Mouse (Mus musculus): ENCODE results near the gene Sumo1.

The Sumo1 gene

DNA sequence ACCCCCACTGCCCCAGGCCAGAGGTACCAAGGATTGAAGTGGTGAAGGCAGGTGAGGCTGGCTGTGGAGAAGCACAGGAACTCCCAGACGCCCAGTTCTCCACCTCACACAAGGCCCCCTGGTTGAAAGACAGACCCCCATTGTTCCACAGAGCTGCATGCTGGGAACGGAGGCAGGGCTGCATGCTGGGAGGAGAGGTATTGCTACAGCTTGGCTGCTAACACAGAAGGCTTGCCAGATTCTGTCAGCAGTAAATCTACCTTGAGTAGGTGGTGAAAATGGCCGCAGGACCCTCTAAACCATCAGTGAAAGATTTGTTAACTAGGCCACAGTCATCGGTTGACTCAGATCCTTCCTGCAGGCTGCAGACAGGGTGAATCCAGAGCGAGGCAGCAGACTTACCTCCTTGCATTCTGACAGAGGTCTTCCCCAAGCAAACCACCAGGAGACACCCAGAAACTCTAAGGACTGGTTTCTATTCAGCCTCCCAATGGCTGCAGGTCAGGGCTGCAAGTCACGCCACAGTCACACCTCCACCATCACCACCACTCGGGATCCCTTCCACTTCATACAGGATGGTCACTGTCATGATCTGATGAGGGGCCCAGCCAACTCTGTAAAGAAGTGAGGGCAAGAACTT is 121.5 kb downstream of the Sumo1 start:
- no peak for DNase-seq (ENCODE audit: low read depth)

DNA sequence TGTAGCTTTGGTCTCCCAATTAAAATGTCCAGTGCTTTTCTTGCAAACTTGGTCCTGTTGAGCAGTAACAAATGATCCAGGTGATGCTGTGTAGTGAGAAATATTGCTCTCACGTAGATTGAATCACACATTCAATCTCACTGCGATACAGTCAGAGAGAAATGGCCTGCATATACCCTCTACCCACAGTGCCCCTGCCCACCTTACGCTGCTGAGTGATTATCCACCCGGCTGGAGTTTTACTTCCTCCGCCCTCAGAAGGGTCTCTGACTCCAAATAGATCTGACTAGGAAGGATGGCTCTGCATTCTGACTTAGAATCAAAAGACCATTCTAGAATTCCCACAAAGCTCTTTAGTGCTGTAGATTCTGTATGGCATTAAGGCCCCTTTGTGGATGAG is 122.1 kb downstream of the Sumo1 start:
- no peak for DNase-seq (ENCODE audit: low read depth)

DNA sequence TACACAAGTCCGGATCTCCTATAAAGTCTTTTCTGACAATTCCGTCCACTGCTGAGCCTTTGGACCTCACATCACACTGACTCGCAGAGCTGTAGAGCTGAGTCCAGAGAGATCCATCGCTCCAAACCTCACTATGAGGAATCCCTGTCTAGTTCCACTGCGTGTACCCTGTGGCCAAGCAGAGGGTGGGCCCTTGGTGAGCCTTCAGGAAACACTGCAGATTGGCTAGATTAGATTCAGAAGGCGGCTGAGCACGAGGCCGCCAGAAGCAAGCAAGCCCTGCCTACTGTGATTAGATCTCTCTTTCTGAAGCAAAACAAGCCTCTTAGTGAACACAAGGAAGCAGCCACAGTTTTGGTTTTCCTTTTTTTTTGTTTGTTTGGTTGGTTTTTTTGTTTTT is 126.7 kb downstream of the Sumo1 start:
- DNase-seq (ENCODE audit: low read depth) = no peak

DNA sequence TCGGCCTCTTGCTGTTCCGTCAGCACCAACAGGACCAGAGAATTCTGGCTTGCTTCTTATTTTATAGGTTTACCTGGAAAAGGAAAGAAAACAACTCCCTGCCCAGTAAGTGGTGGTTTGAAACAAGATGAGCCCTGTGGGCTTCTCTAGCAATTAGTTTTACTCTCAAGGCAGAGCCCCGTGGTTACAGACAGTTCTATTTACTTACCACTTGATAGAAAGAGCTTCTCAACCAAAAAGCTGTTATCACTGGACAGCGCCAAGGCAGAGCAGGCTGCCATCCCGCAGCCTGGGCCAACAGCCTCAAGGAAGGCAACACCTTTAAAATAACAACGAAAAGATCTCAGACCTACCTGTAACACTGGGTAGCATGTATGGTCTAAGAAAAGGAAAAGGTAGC is 128.4 kb downstream of the Sumo1 start:
- no peak for DNase-seq (ENCODE audit: low read depth)

DNA sequence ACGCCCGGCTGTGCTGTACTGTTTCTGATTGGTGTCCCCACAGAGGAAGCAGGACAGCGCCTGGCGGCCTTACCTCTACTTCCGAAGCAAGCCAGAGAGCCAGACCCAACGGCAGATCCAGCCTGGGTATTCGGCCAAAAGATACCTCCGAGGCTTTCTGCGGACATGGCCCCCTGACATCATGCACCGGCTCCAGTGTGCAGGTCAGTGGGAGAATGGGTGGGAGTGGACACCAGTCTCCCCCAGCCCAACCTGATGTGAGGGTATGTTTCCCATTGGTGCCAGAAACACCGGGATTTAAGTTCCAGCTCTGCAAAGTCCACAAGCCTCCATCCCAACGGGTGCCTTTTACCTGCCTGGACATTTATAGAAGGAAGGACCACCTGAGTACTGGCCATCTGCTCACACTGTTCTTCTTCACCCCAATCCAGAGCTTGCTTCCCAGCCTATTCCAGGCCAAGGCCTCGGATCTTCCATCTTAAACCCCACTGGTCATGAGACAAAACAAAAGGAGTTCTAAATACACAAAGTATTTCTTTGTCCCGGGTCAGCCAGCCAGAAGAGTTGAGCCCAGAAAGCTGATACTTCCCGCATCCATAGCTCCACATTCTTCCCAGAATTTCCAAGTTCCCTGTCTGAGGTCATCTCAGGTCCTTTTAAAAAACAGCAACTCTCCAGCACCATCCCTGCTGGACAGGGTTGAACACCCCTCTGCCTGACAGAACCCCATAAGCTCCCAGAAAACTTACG is 129.2 kb downstream of the Sumo1 start:
- DNase-seq (ENCODE audit: low read depth) = no peak

DNA sequence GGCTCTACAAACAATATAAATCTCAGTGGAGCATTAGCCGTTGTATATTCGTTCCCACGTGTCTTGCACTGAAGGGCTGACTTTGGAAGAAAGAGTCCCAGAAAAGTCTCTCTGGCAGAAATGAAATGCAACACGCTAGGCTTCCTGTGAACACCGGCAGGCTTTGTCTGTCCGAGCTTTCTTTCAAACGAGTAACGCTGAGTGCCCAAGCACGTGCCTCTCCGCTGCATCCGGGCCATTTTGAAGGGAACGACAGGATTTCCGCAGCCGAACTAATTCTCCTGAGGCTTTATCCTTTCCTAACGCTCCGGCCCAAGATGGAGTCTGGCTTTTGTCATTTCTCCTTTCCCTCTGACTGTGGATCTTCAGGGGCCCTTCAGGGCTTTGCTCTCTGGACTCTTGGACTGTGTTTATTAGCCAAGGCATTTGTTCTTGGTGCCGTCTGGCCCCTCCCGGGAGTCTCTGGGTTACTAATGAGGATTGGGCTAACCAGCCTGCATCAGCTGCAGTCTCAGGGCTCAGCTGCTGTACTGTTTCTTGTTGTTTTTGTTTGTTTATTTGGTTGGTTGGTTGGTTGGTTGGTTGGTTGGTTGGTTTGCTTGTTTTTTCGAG is 130.0 kb downstream of the Sumo1 start:
- DNase-seq (ENCODE audit: low read depth) = no peak

DNA sequence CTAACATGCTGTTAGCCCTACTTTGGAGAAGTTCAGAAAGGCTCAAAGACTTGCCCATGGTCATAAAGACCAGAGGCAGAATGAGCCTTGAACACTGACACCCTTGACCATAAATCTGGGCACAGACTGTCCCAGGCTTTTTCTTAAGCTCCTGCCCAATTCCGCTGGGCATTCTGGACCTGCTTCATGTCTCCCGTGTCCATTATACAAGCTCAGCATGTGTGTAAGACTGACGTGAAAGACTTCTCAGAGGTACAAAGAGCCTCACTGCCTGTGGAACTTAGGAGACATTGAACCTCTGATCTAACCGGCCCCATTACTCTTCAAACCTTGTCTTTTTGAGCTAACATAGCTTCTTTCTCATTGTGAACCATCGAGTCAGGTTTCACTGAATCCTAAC is 132.3 kb downstream of the Sumo1 start:
- no peak for DNase-seq (ENCODE audit: low read depth)

Measured in induced T-regulatory cell, adult 2 months (primary cell).